Mouse (Mus musculus) heart, adult 2 months (tissue): ENCODE measurements around the gene Pwp2. TPM values are rescaled to one million over a fixed set of nuclear protein-coding genes. Genes with fewer than 3 reads are reported as not detected.

ENCODE experiments used
- DNase-seq, 2 experiments: peaks; one replicate each; pipeline ENCODE4 v3.0.0; 2021
- H3K27ac ChIP-seq: fragments of 200-600 bp; 2 replicates; pipeline ENCODE4 v1.8.1; 2022
- H3K27me3 ChIP-seq: fragments of 200-500 bp; 2 replicates; pipeline ENCODE4 v1.6.1; 2012; ENCODE audit warnings: mild to moderate bottlenecking, low read length, inconsistent platforms, mixed read lengths; ENCODE audit not compliant: control insufficient read depth, insufficient read depth
- H3K36me3 ChIP-seq: fragments of 200-500 bp; 2 replicates; pipeline ENCODE4 v1.6.1; 2012; ENCODE audit warnings: low read length, inconsistent platforms; ENCODE audit not compliant: control insufficient read depth, insufficient read depth
- H3K4me1 ChIP-seq: fragments of 200-500 bp; 2 replicates; pipeline ENCODE4 v1.6.1; 2011; ENCODE audit warnings: low read length; ENCODE audit not compliant: control insufficient read depth, insufficient read depth
- H3K4me3 ChIP-seq: fragments of 200-600 bp; 2 replicates; pipeline ENCODE4 v1.8.1; 2022
- H3K79me2 ChIP-seq: fragments of 200-500 bp; replicated peaks from 2 replicates; pipeline ENCODE4 v1.6.1; 2012; ENCODE audit warnings: mild to moderate bottlenecking, inconsistent platforms, low read length, moderate library complexity, mixed read lengths; ENCODE audit not compliant: control insufficient read depth, insufficient read depth
- H3K9ac ChIP-seq: fragments of 200-500 bp; 2 replicates; pipeline ENCODE4 v1.6.1; 2012; ENCODE audit warnings: low read depth, mild to moderate bottlenecking, control low read depth, inconsistent platforms, low read length, mixed read lengths
- CTCF ChIP-seq: fragments of 200-600 bp; IDR thresholded peaks from 2 replicates; pipeline ENCODE4 v1.8.1; 2022; ENCODE audit warnings: antibody characterized with exemption, mild to moderate bottlenecking, moderate library complexity
- EP300 ChIP-seq: fragments of 200-500 bp; IDR thresholded peaks from 2 replicates; pipeline ENCODE4 v1.6.1; 2011; ENCODE audit warnings: low read depth, low read length, control low read depth; ENCODE audit not compliant: insufficient read depth
- POLR2A ChIP-seq: fragments of 200-500 bp; IDR thresholded peaks from 2 replicates; pipeline ENCODE4 v1.6.1; 2011; ENCODE audit warnings: mild to moderate bottlenecking, low read depth, low read length, control low read depth; ENCODE audit not compliant: insufficient read depth
- WGBS: fragments of 180-500 bp; shearing (Covaris S2); methylation state at CpG from one replicate; pipeline ENCODE4 v1.1.7; 2018; 5-methylcytosine and 5-hydroxymethylcytosine counted together
- intact Hi-C: fragments of 180-260 bp; cut with DNase I; formaldehyde crosslinking; loops from one replicate; pipeline ENCODE4 v1.15.1; 2025
- long read RNA-seq: library from polyadenylated mRNA; stranded (forward); transcript quantifications from one replicate; pipeline ENCODE4 v2.0.0, GENCODE M21; 2021
- polyA plus RNA-seq: library from polyadenylated mRNA; depleted of rRNA; stranded (reverse); fragments of >200 nt; gene quantifications from 2 replicates; pipeline ENCODE4 v1.2.3, GENCODE M21; 2012; rRNA removed
- total RNA-seq, 2 experiments: library from RNA; stranded (reverse); gene quantifications; 2 replicates each; pipeline ENCODE4 v1.2.3; 2021

Gene Pwp2
- total RNA-seq (10 to 100 TPM; 10.0 to 10.8 TPM), polyA plus RNA-seq (7.8 and 10.5 TPM in 2 replicates)
- long read RNA-seq, transcript Pwp2-201 (21 exons, 3,872 nt) = major isoform, 9 of 13 reads
- long read RNA-seq, partial matches to known transcripts = 3 of 13 reads
- long read RNA-seq, other reads (novel, unspliced or antisense) = 1 of 13 reads

DNA sequence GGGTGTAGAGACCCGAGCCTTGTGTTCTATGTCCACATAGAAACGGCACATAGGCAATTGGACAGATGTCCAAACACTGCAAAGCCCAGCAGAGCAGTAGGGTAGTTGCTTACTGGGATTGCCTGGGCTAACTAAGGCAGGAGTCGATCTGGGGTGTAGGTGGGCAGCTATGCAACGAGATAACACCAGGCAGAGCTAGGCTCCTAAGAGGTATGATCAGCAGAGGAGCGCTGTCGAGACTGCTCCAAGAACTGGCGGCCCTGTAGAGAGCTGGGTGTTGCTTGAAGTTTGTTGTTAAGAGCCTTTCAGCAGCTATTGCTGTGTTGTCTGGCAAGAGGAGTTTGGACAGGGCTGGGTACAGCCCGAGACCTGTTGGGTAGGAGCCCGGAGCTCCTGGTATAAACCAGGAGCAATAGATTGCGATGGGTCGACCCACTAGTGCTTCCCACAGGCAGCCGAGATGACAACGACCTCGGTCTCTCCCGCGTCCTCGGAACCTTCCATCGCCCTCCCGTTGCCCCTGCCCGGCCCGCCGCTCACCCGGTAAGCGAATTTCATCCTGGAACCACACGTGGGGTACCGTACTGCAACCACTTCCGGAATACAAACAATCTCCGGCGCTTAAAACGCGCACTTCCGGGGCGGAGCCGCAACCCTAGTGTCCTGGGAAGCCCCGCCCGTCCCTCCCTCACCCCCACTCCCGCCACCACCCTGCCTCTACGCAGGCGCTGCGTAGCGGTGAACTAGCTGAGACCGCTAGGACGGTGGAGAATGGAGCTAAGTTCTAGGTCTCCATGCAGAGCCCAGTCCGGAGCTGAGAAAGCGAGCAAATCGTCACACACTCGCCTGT, at the start of gene Pwp2:
Gene Pwp2 (minus strand): TSS at position 619 of the 850 bp plus-strand sequence.
- H3K9ac ChIP-seq = peak within 1 kb of the TSS; percentile 57
- peak within 1 kb of the TSS; percentile 83 for H3K27ac ChIP-seq
- H3K36me3 ChIP-seq = no peaks in the 10 kb centered on the region
- no peaks in the 10 kb centered on the region for H3K79me2 ChIP-seq
- H3K4me3 ChIP-seq = peak within 1 kb of the TSS; percentile 75
- intact Hi-C loops = loop anchor here (5.0 to 10.0 kb wide), 3 partner anchors 58 to 228 kb away; partner anchors contain the start of genes Rrp1 and Trappc10
- peak; percentile 92 for DNase-seq
- WGBS = 2% methylated on average over 47 of the region's 47 CpGs
- TF ChIP-seq CTCF (peak; percentile 43), POLR2A (peak; percentile 98), EP300 (peak; percentile 72; the same call in 1 of the 2 replicates)
- peaks cover 7% of the 10 kb centered on the region for H3K4me1 ChIP-seq
- no peaks in the 10 kb centered on the region for H3K27me3 ChIP-seq

DNA sequence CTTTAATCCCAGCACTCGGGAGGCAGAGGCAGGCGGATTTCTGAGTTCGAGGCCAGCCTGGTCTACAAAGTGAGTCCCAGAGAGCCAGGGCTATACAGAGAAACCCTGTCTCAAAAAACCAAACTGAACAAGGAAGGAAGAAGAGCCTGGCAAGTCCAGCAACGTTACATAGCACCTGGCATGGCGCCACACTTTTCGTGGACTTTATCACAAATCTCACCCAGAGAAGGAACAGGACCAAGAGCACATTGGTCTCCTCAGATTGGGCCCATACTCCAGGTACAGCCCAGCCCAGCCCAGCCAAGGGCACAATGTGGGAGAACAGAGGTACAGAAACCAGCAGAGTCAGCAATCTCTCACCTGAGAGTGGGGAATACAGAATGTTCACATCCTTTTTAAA, 48.8 kb upstream of the Pwp2 start:
- 64% methylated on average over 6 of the region's 6 CpGs for WGBS
- TF ChIP-seq EP300 (no peak), CTCF (no peak), POLR2A (no peak)
- H3K4me1 ChIP-seq = peaks cover 3% of the 10 kb centered on the region
- no peaks in the 10 kb centered on the region for H3K36me3 ChIP-seq
- intact Hi-C loops = no loop called here
- H3K9ac ChIP-seq = no peak overlapping the region
- no peak for DNase-seq
- H3K4me3 ChIP-seq = no peak overlapping the region
- H3K27ac ChIP-seq = no peak overlapping the region
- peaks cover 6% of the 10 kb centered on the region; the same call in 1 of the 2 replicates for H3K79me2 ChIP-seq
- H3K27me3 ChIP-seq = no peaks in the 10 kb centered on the region

DNA sequence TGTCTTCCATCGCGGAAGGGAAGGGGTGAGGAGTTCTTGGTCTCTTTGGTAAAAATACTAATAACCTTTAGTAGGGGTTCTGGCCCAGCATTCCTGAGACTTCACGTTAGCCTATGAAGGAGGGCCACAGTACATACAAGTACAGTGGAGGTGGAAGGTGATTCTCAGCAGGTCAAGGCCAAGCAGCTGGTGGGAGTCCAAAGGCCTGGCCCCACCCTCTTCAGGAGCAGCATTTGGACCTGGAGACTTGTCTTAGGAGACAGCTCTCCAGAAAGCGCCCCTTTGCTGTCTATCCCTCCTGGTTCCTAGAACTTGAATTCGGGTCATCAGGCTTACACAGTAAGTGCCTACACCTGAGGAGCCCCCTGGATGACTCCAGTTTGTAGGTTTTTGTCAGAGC, 48.2 kb upstream of the Pwp2 start:
- WGBS = 94% methylated on average over 5 of the region's 5 CpGs

DNA sequence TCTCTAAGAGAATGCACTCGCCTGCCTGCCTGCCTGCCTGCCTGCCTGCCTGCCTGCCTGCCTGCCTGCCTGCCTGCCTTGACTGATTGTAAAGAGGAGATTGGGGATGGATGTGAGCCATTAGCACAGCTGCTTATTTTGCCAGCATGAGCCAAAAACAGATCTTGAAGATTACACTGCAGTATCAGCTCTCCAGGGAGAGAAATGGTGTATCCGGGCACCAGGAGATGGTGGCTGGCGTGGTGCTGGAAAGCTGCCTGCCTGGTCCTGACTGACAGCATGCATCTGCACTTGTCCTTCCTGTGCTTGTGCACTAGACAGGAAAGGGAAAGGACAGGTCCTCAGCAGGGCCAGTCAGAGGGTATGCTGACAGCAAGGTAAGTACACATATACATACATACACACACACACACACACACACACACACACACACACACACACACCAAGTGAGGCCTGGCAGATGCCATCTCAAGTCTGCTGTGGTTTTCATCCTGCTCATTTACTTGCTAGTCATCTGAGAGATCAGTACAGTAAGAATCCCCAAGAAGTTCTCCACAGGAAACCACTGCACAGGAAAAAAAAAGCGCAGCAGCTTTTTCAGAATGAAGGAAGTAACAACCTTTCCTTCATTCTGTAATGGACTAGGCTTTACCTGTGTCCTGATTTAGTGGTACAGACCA, 47.5 kb upstream of the Pwp2 start:
- intact Hi-C loops = no loop called here
- 56% methylated on average over 4 of the region's 4 CpGs for WGBS
- H3K27ac ChIP-seq = no peak overlapping the region

More for the DNA sequence above, 48.2 kb upstream of the Pwp2 start:
- H3K27ac ChIP-seq = no peak overlapping the region
- intact Hi-C loops = no loop called here
- 0 out of 2 replicates have a peak, but pooled peaks cover 1% of the 10 kb centered on the region for H3K36me3 ChIP-seq
- no peak overlapping the region for H3K9ac ChIP-seq
- peaks cover 6% of the 10 kb centered on the region; the same call in 1 of the 2 replicates for H3K79me2 ChIP-seq
- no peaks in the 10 kb centered on the region for H3K27me3 ChIP-seq
- no peak for TF ChIP-seq POLR2A
- TF ChIP-seq CTCF = no peak
- no peak for TF ChIP-seq EP300
- H3K4me1 ChIP-seq = peaks cover 7% of the 10 kb centered on the region
- no peak for DNase-seq
- H3K4me3 ChIP-seq = no peak overlapping the region

DNA sequence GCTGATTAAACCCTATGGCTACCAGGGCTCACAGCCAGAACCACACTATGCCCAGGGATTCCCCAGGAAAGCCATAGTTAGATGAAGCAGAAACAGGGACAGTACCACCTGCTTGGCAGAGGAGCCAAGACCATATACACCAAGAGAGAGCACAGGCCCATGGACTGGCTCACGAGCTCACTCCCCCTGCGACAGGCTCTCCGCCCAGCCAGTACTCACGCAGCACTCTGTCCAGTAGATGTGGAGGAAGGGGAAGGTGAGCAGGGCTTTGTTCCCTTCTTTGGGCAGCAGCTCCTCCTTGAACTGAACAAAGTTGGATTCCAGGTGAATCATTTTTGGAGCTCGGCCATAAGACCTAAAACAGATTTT, 43.6 kb upstream of the Pwp2 start:
- H3K36me3 ChIP-seq = peaks cover 6% of the 10 kb centered on the region; the same call in 1 of the 2 replicates
- TF ChIP-seq EP300 (no peak), POLR2A (no peak)

More for the DNA sequence above, 47.5 kb upstream of the Pwp2 start:
- Histone ChIP-seq H3K27me3 (no peaks in the 10 kb centered on the region), H3K4me1 (peaks cover 9% of the 10 kb centered on the region), H3K36me3 (0 out of 2 replicates have a peak, but pooled peaks cover 1% of the 10 kb centered on the region), H3K4me3 (no peak overlapping the region), H3K9ac (no peak overlapping the region), H3K79me2 (peaks cover 6% of the 10 kb centered on the region; the same call in 1 of the 2 replicates)
- no peak for DNase-seq
- TF ChIP-seq CTCF = no peak
- TF ChIP-seq EP300 = no peak
- TF ChIP-seq POLR2A = no peak

More for the DNA sequence above, 43.6 kb upstream of the Pwp2 start:
- no peak overlapping the region for H3K9ac ChIP-seq
- no peak for DNase-seq
- no peak overlapping the region for H3K27ac ChIP-seq
- H3K4me1 ChIP-seq = peaks cover 15% of the 10 kb centered on the region
- H3K4me3 ChIP-seq = no peak overlapping the region
- H3K27me3 ChIP-seq = no peaks in the 10 kb centered on the region
- peaks cover 4% of the 10 kb centered on the region; the same call in 1 of the 2 replicates for H3K79me2 ChIP-seq
- intact Hi-C loops = no loop called here
- WGBS = 60% methylated on average over 5 of the region's 5 CpGs
